In genomic region chr7:16395944-16396343, GRCm38 (mm10) we compare ENCODE assay signal across 9 mouse cellular contexts. TPM values are rescaled to one million over a fixed set of nuclear protein-coding genes. Genes with fewer than 3 reads are reported as not detected.
DNase-seq lines count a peak whose midpoint lies in the region; ATAC-seq and TF ChIP-seq lines count a peak whose summit lies in the region.
"Had no signal": no experiment of that assay in that cellular context is flagged by ENCODE, and none has a peak within 500 bp of the region (broad histone marks: within the 10 kb centered on the region; RNA-seq: fewer than 3 reads in every experiment).

No protein-coding gene starts in this region.

- H3K27me3 ChIP-seq in heart, adult 2 months (ENCODE audit: control insufficient read depth, insufficient read depth, low read length), result peaks cover 2% of the 10 kb centered on the region; the same call in 1 of the 2 replicates
- no peaks in the 10 kb centered on the region for H3K27me3 ChIP-seq in heart, embryonic 10.5 days (ENCODE audit: insufficient read depth, poor library complexity, severe bottlenecking)
- H3K27me3 ChIP-seq in midbrain, embryonic 11.5 days (ENCODE audit: control insufficient read depth, insufficient read depth, low read length), result no peaks in the 10 kb centered on the region
- H3K27me3 ChIP-seq in midbrain, embryonic 10.5 days (ENCODE audit: low read depth, poor library complexity, severe bottlenecking), result 0 out of 2 replicates have a peak, but pooled peaks cover 4% of the 10 kb centered on the region
- H3K27me3 ChIP-seq: hindbrain, embryonic 15.5 days had no signal

- DNase-seq in heart, adult 2 months, result no peak
- DNase-seq in heart, embryonic 10.5 days (ENCODE audit: low spot score), result no peak
- peak; percentile 93 for DNase-seq in midbrain, embryonic 11.5 days (ENCODE audit: low spot score, missing footprints)
- no peak for DNase-seq in midbrain, embryonic 10.5 days (ENCODE audit: low spot score)
- peak; percentile 41 for DNase-seq in R1 (ENCODE audit: low read depth, low spot score)
- DNase-seq in heart, postnatal 36 days, result peak; percentile 42 to 44
- DNase-seq in thymus, postnatal 4 days, result peak; percentile 56

- intact Hi-C loops in heart, adult 2 months (cut with DNase I), result loop anchor here (1.0 to 5.0 kb wide), 3 partner anchors 30 to 221 kb away; no protein-coding TSS in a partner anchor
- intact Hi-C loops in heart, postnatal 36 days (cut with DNase I), result loop anchor here (1.0 to 5.0 kb wide), 3 partner anchors 30 to 221 kb away; no protein-coding TSS in a partner anchor

- H3K9me3 ChIP-seq in heart, embryonic 10.5 days, result no peaks in the 10 kb centered on the region
- H3K9me3 ChIP-seq in midbrain, embryonic 11.5 days (ENCODE audit: control insufficient read depth, low read length), result no peaks in the 10 kb centered on the region
- no peaks in the 10 kb centered on the region for H3K9me3 ChIP-seq in midbrain, embryonic 10.5 days (replicated peaks)
- H3K9me3 ChIP-seq: hindbrain, embryonic 15.5 days had no signal

- no peaks in the 10 kb centered on the region for H3K79me2 ChIP-seq in heart, adult 2 months (replicated peaks; ENCODE audit: control insufficient read depth, insufficient read depth, low read length)

- H3K4me3 ChIP-seq in heart, adult 2 months, result no peak overlapping the region
- H3K4me3 ChIP-seq in heart, embryonic 10.5 days, result no peak overlapping the region
- H3K4me3 ChIP-seq in midbrain, embryonic 11.5 days (ENCODE audit: low read depth, low read length), result no peak overlapping the region
- no peak overlapping the region for H3K4me3 ChIP-seq in midbrain, embryonic 10.5 days
- H3K4me3 ChIP-seq: hindbrain, embryonic 15.5 days had no signal

- TF ChIP-seq CTCF in heart, adult 2 months (IDR thresholded peaks at IDR 0.05), result peak; percentile 90

- TF ChIP-seq POLR2A in heart, adult 2 months (IDR thresholded peaks at IDR 0.05; ENCODE audit: insufficient read depth, low read depth, low read length), result no peak

- H3K27ac ChIP-seq in heart, adult 2 months, result no peak overlapping the region
- H3K27ac ChIP-seq in heart, embryonic 10.5 days, result no peak overlapping the region
- no peak overlapping the region for H3K27ac ChIP-seq in midbrain, embryonic 11.5 days (ENCODE audit: low read depth, low read length)
- H3K27ac ChIP-seq in midbrain, embryonic 10.5 days (replicated peaks), result no peak overlapping the region
- H3K27ac ChIP-seq: hindbrain, embryonic 15.5 days had no signal

- H3K9ac ChIP-seq in heart, adult 2 months (ENCODE audit: low read depth, low read length), result no peak overlapping the region
- no peak overlapping the region for H3K9ac ChIP-seq in midbrain, embryonic 11.5 days (ENCODE audit: low read length)
- H3K9ac ChIP-seq: hindbrain, embryonic 15.5 days had no signal

- ATAC-seq in midbrain, embryonic 11.5 days (ENCODE audit: low FRiP score), result no peak
- ATAC-seq in megakaryocyte progenitor cell, adult 5-6 weeks (replicated peaks; ENCODE audit: poor library complexity), result no peak

- no peak overlapping the region for H3K4me2 ChIP-seq in midbrain, embryonic 11.5 days
- H3K4me2 ChIP-seq: hindbrain, embryonic 15.5 days had no signal

- no peaks in the 10 kb centered on the region for H3K36me3 ChIP-seq in heart, adult 2 months (ENCODE audit: control insufficient read depth, insufficient read depth, low read length)
- no peaks in the 10 kb centered on the region for H3K36me3 ChIP-seq in heart, embryonic 10.5 days
- no peaks in the 10 kb centered on the region for H3K36me3 ChIP-seq in midbrain, embryonic 11.5 days (ENCODE audit: control insufficient read depth, insufficient read depth, low read length)
- no peaks in the 10 kb centered on the region for H3K36me3 ChIP-seq in midbrain, embryonic 10.5 days
- H3K36me3 ChIP-seq: hindbrain, embryonic 15.5 days had no signal

- 0% methylated on average over 2 of the region's 2 CpGs for WGBS in heart, adult 2 months
- 4% methylated on average over 2 of the region's 2 CpGs for WGBS in heart, embryonic 10.5 days
- 0% methylated on average over 2 of the region's 2 CpGs for WGBS in midbrain, embryonic 11.5 days
- WGBS in midbrain, embryonic 10.5 days, result 1% methylated on average over 2 of the region's 2 CpGs

- H3K4me1 ChIP-seq in heart, adult 2 months (ENCODE audit: control insufficient read depth, insufficient read depth, low read length), result peaks cover 2% of the 10 kb centered on the region
- H3K4me1 ChIP-seq in heart, embryonic 10.5 days, result peaks cover 5% of the 10 kb centered on the region
- H3K4me1 ChIP-seq in midbrain, embryonic 11.5 days (ENCODE audit: control insufficient read depth, insufficient read depth, low read length), result peaks cover 5% of the 10 kb centered on the region
- H3K4me1 ChIP-seq in midbrain, embryonic 10.5 days, result peaks cover 8% of the 10 kb centered on the region

- no peak for TF ChIP-seq EP300 in heart, adult 2 months (IDR thresholded peaks at IDR 0.05; ENCODE audit: insufficient read depth, low read depth, low read length)

RNA-seq across cellular contexts. Expression of gene Zc3h4, which starts 4.8 kb away (rescaled TPM):
- 10 to 100 TPM; 27.7 to 32.4 TPM for total RNA-seq in heart, adult 2 months (2021)
- 17.7 and 17.8 TPM in 2 replicates for polyA plus RNA-seq in heart, adult 2 months (2012; rRNA removed)
- 12.9 and 19.4 TPM in 2 replicates for polyA plus RNA-seq in heart, embryonic 10.5 days (2016; fragmentation: Nextera tagmentation; extraction: Ambion mirVana)
- polyA plus RNA-seq in midbrain, embryonic 11.5 days (2014; fragmentation: Nextera tagmentation; extraction: Ambion mirVana), result 15.5 and 16.1 TPM in 2 replicates
- polyA plus RNA-seq in midbrain, embryonic 10.5 days (2016; fragmentation: Nextera tagmentation; extraction: Ambion mirVana), result 16.9 and 17.6 TPM in 2 replicates
- 10 to 100 TPM; 28.9 to 37.8 TPM for total RNA-seq in heart, postnatal 36 days (2021)
- 36.5 and 38.7 TPM in 2 replicates for total RNA-seq in megakaryocyte progenitor cell, adult 5-6 weeks (2015)
- 25.9 and 33.5 TPM in 2 replicates for total RNA-seq in megakaryocyte progenitor cell, adult 5-6 weeks (2017)

RNA-seq across cellular contexts. Expression of gene Sae1, which starts 8.3 kb away (rescaled TPM):
- total RNA-seq in heart, adult 2 months (2021), result 10 to 100 TPM; 33.0 to 36.1 TPM
- polyA plus RNA-seq in heart, adult 2 months (2012; rRNA removed), result 23.4 and 45.3 TPM in 2 replicates
- 302 and 359 TPM in 2 replicates for polyA plus RNA-seq in heart, embryonic 10.5 days (2016; fragmentation: Nextera tagmentation; extraction: Ambion mirVana)
- 382 and 395 TPM in 2 replicates for polyA plus RNA-seq in midbrain, embryonic 11.5 days (2014; fragmentation: Nextera tagmentation; extraction: Ambion mirVana)
- polyA plus RNA-seq in midbrain, embryonic 10.5 days (2016; fragmentation: Nextera tagmentation; extraction: Ambion mirVana), result 447 and 477 TPM in 2 replicates
- 10 to 100 TPM; 33.6 to 35.7 TPM for total RNA-seq in heart, postnatal 36 days (2021)
- 76.8 and 81.3 TPM in 2 replicates for total RNA-seq in megakaryocyte progenitor cell, adult 5-6 weeks (2015)
- 429 and 547 TPM in 2 replicates for total RNA-seq in megakaryocyte progenitor cell, adult 5-6 weeks (2017)

RNA-seq across cellular contexts. Expression of gene Tmem160, which starts 56.6 kb away (rescaled TPM):
- total RNA-seq in heart, adult 2 months (2021), result 10 to 100 TPM; 82.9 to 88.2 TPM
- 109 and 140 TPM in 2 replicates for polyA plus RNA-seq in heart, adult 2 months (2012; rRNA removed)
- polyA plus RNA-seq in heart, embryonic 10.5 days (2016; fragmentation: Nextera tagmentation; extraction: Ambion mirVana), result 90.2 and 91.9 TPM in 2 replicates
- 40.0 and 49.2 TPM in 2 replicates for polyA plus RNA-seq in midbrain, embryonic 11.5 days (2014; fragmentation: Nextera tagmentation; extraction: Ambion mirVana)
- polyA plus RNA-seq in midbrain, embryonic 10.5 days (2016; fragmentation: Nextera tagmentation; extraction: Ambion mirVana), result 54.5 and 64.7 TPM in 2 replicates
- total RNA-seq in heart, postnatal 36 days (2021), result 10 to 100 TPM; 79.4 to 89.8 TPM
- total RNA-seq in megakaryocyte progenitor cell, adult 5-6 weeks (2015), result 34.6 and 42.5 TPM in 2 replicates
- total RNA-seq in megakaryocyte progenitor cell, adult 5-6 weeks (2017), result 9.5 and 13.5 TPM in 2 replicates

Comparison
In these comparisons a context has a peak if more than half of its experiments do, and no peak if none do; other contexts are left out.
1. DNase-seq: peak in midbrain, embryonic 11.5 days (single experiment), R1 (single experiment), heart, postnatal 36 days (2 of 2) and thymus, postnatal 4 days (single experiment); none in heart, adult 2 months (0 of 2), heart, embryonic 10.5 days (single experiment) and midbrain, embryonic 10.5 days (single experiment).